Mouse (Mus musculus): Measurements from ENCODE around the gene Pgap1. TPM values are rescaled to one million over a fixed set of nuclear protein-coding genes. Genes with fewer than 3 reads are reported as not detected.

The Pgap1 gene
- polyA plus RNA-seq, 1 experiment from 2014 or later = 7.3 TPM

- H3K27me3 ChIP-seq (ENCODE audit: control insufficient read depth, insufficient read depth, low read length) = no peaks in the 10 kb centered on the region
- H3K4me3 ChIP-seq (ENCODE audit: low read depth, low read length) = no peak overlapping the region
- no peaks in the 10 kb centered on the region for H3K36me3 ChIP-seq (replicated peaks; ENCODE audit: control insufficient read depth, insufficient read depth, low read depth, low read length)
- ATAC-seq (replicated peaks; ENCODE audit: insufficient number of reproducible peaks, low FRiP score, low TSS enrichment, low read depth) (no peak), DNase-seq (ENCODE audit: low spot score) (no peak)
- H3K9me3 ChIP-seq (replicated peaks; ENCODE audit: control insufficient read depth, low read length) = no peaks in the 10 kb centered on the region
- 88% methylated on average over 1 of the region's 1 CpGs for WGBS
- no peak overlapping the region for H3K9ac ChIP-seq (replicated peaks; ENCODE audit: low read length)
- no peaks in the 10 kb centered on the region for H3K4me1 ChIP-seq (ENCODE audit: control insufficient read depth, insufficient read depth, low read length)
- H3K4me2 ChIP-seq (ENCODE audit: low read depth, low read length) = no peak overlapping the region
- H3K27ac ChIP-seq (replicated peaks; ENCODE audit: low read depth, low read length) = no peak overlapping the region
Measured at GRCm38 (mm10) chr1:54496254-54496653, 61.2 kb downstream of the Pgap1 start.

GRCm38 (mm10) chr1:54493496-54493895, 64.0 kb downstream of the Pgap1 start:
- ATAC-seq (replicated peaks; ENCODE audit: insufficient number of reproducible peaks, low FRiP score, low TSS enrichment, low read depth) = no peak
- Histone ChIP-seq H3K36me3 (replicated peaks; ENCODE audit: control insufficient read depth, insufficient read depth, low read depth, low read length) (no peaks in the 10 kb centered on the region), H3K9ac (replicated peaks; ENCODE audit: low read length) (no peak overlapping the region), H3K4me2 (ENCODE audit: low read depth, low read length) (no peak overlapping the region), H3K4me3 (ENCODE audit: low read depth, low read length) (no peak overlapping the region), H3K4me1 (ENCODE audit: control insufficient read depth, insufficient read depth, low read length) (no peaks in the 10 kb centered on the region), H3K27ac (replicated peaks; ENCODE audit: low read depth, low read length) (no peak overlapping the region), H3K9me3 (replicated peaks; ENCODE audit: control insufficient read depth, low read length) (no peaks in the 10 kb centered on the region), H3K27me3 (ENCODE audit: control insufficient read depth, insufficient read depth, low read length) (no peaks in the 10 kb centered on the region)
- no peak for DNase-seq (ENCODE audit: low spot score)
- WGBS = 93% methylated on average over 3 of the region's 3 CpGs

- DNase-seq (ENCODE audit: low spot score) = no peak
- no peak overlapping the region for H3K27ac ChIP-seq (replicated peaks; ENCODE audit: low read depth, low read length)
Measured at GRCm38 (mm10) chr1:54492435-54492841, 65.0 kb downstream of the Pgap1 start.

GRCm38 (mm10) chr1:54484744-54485420, 72.6 kb downstream of the Pgap1 start:
- H3K27ac ChIP-seq (replicated peaks; ENCODE audit: low read depth, low read length) = no peak overlapping the region
- WGBS = 86% methylated on average over 3 of the region's 3 CpGs

More at GRCm38 (mm10) chr1:54492435-54492841, 65.0 kb downstream of the Pgap1 start:
- H3K9ac ChIP-seq (replicated peaks; ENCODE audit: low read length) = no peak overlapping the region
- H3K4me3 ChIP-seq (ENCODE audit: low read depth, low read length) = no peak overlapping the region
- H3K4me2 ChIP-seq (ENCODE audit: low read depth, low read length) = no peak overlapping the region
- H3K36me3 ChIP-seq (replicated peaks; ENCODE audit: control insufficient read depth, insufficient read depth, low read depth, low read length) = no peaks in the 10 kb centered on the region
- no peaks in the 10 kb centered on the region for H3K4me1 ChIP-seq (ENCODE audit: control insufficient read depth, insufficient read depth, low read length)
- no peaks in the 10 kb centered on the region for H3K9me3 ChIP-seq (replicated peaks; ENCODE audit: control insufficient read depth, low read length)
- 83% methylated on average over 2 of the region's 2 CpGs for WGBS
- no peaks in the 10 kb centered on the region for H3K27me3 ChIP-seq (ENCODE audit: control insufficient read depth, insufficient read depth, low read length)
- ATAC-seq (replicated peaks; ENCODE audit: insufficient number of reproducible peaks, low FRiP score, low TSS enrichment, low read depth) = no peak

GRCm38 (mm10) chr1:54480491-54480890, 77.0 kb downstream of the Pgap1 start:
- Histone ChIP-seq H3K36me3 (replicated peaks; ENCODE audit: control insufficient read depth, insufficient read depth, low read depth, low read length) (no peaks in the 10 kb centered on the region), H3K4me3 (ENCODE audit: low read depth, low read length) (no peak overlapping the region), H3K4me2 (ENCODE audit: low read depth, low read length) (no peak overlapping the region), H3K27me3 (ENCODE audit: control insufficient read depth, insufficient read depth, low read length) (no peaks in the 10 kb centered on the region), H3K27ac (replicated peaks; ENCODE audit: low read depth, low read length) (no peak overlapping the region), H3K9me3 (replicated peaks; ENCODE audit: control insufficient read depth, low read length) (no peaks in the 10 kb centered on the region), H3K4me1 (ENCODE audit: control insufficient read depth, insufficient read depth, low read length) (no peaks in the 10 kb centered on the region), H3K9ac (replicated peaks; ENCODE audit: low read length) (no peak overlapping the region)
- no peak for ATAC-seq (replicated peaks; ENCODE audit: insufficient number of reproducible peaks, low FRiP score, low TSS enrichment, low read depth)
- DNase-seq (ENCODE audit: low spot score) = no peak
- 95% methylated on average over 12 of the region's 12 CpGs for WGBS

More at GRCm38 (mm10) chr1:54484744-54485420, 72.6 kb downstream of the Pgap1 start:
- DNase-seq (ENCODE audit: low spot score) (no peak), ATAC-seq (replicated peaks; ENCODE audit: insufficient number of reproducible peaks, low FRiP score, low TSS enrichment, low read depth) (no peak)
- Histone ChIP-seq H3K9ac (replicated peaks; ENCODE audit: low read length) (no peak overlapping the region), H3K4me3 (ENCODE audit: low read depth, low read length) (no peak overlapping the region), H3K27me3 (ENCODE audit: control insufficient read depth, insufficient read depth, low read length) (no peaks in the 10 kb centered on the region), H3K4me1 (ENCODE audit: control insufficient read depth, insufficient read depth, low read length) (no peaks in the 10 kb centered on the region), H3K4me2 (ENCODE audit: low read depth, low read length) (no peak overlapping the region), H3K36me3 (replicated peaks; ENCODE audit: control insufficient read depth, insufficient read depth, low read depth, low read length) (no peaks in the 10 kb centered on the region), H3K9me3 (replicated peaks; ENCODE audit: control insufficient read depth, low read length) (no peaks in the 10 kb centered on the region)

GRCm38 (mm10) chr1:54468662-54469061, 88.8 kb downstream of the Pgap1 start:
- Histone ChIP-seq H3K9me3 (replicated peaks; ENCODE audit: control insufficient read depth, low read length) (no peaks in the 10 kb centered on the region), H3K27me3 (ENCODE audit: control insufficient read depth, insufficient read depth, low read length) (no peaks in the 10 kb centered on the region), H3K4me3 (ENCODE audit: low read depth, low read length) (no peak overlapping the region), H3K4me1 (ENCODE audit: control insufficient read depth, insufficient read depth, low read length) (no peaks in the 10 kb centered on the region), H3K27ac (replicated peaks; ENCODE audit: low read depth, low read length) (no peak overlapping the region), H3K4me2 (ENCODE audit: low read depth, low read length) (no peak overlapping the region), H3K9ac (replicated peaks; ENCODE audit: low read length) (no peak overlapping the region), H3K36me3 (replicated peaks; ENCODE audit: control insufficient read depth, insufficient read depth, low read depth, low read length) (no peaks in the 10 kb centered on the region)
- no peak for ATAC-seq (replicated peaks; ENCODE audit: insufficient number of reproducible peaks, low FRiP score, low TSS enrichment, low read depth)
- DNase-seq (ENCODE audit: low spot score) = no peak

GRCm38 (mm10) chr1:54467366-54467765, 90.1 kb downstream of the Pgap1 start:
- H3K9me3 ChIP-seq (replicated peaks; ENCODE audit: control insufficient read depth, low read length) = no peaks in the 10 kb centered on the region
- H3K9ac ChIP-seq (replicated peaks; ENCODE audit: low read length) = no peak overlapping the region
- DNase-seq (ENCODE audit: low spot score) (no peak), ATAC-seq (replicated peaks; ENCODE audit: insufficient number of reproducible peaks, low FRiP score, low TSS enrichment, low read depth) (no peak)
- WGBS = 96% methylated on average over 1 of the region's 1 CpGs
- no peak overlapping the region for H3K27ac ChIP-seq (replicated peaks; ENCODE audit: low read depth, low read length)
- no peaks in the 10 kb centered on the region for H3K4me1 ChIP-seq (ENCODE audit: control insufficient read depth, insufficient read depth, low read length)
- H3K4me2 ChIP-seq (ENCODE audit: low read depth, low read length) = no peak overlapping the region
- H3K36me3 ChIP-seq (replicated peaks; ENCODE audit: control insufficient read depth, insufficient read depth, low read depth, low read length) = no peaks in the 10 kb centered on the region
- H3K4me3 ChIP-seq (ENCODE audit: low read depth, low read length) = no peak overlapping the region
- no peaks in the 10 kb centered on the region for H3K27me3 ChIP-seq (ENCODE audit: control insufficient read depth, insufficient read depth, low read length)

GRCm38 (mm10) chr1:54452116-54452515, 105.4 kb downstream of the Pgap1 start:
- 85% methylated on average over 2 of the region's 2 CpGs for WGBS
- DNase-seq (ENCODE audit: low spot score) = no peak

More at GRCm38 (mm10) chr1:54452116-54452515, 105.4 kb downstream of the Pgap1 start:
- H3K9ac ChIP-seq (replicated peaks; ENCODE audit: low read length) = no peak overlapping the region
- ATAC-seq (replicated peaks; ENCODE audit: insufficient number of reproducible peaks, low FRiP score, low TSS enrichment, low read depth) = no peak
- H3K4me2 ChIP-seq (ENCODE audit: low read depth, low read length) = no peak overlapping the region
- H3K9me3 ChIP-seq (replicated peaks; ENCODE audit: control insufficient read depth, low read length) = no peaks in the 10 kb centered on the region
- no peaks in the 10 kb centered on the region for H3K36me3 ChIP-seq (replicated peaks; ENCODE audit: control insufficient read depth, insufficient read depth, low read depth, low read length)
- H3K27me3 ChIP-seq (ENCODE audit: control insufficient read depth, insufficient read depth, low read length) = no peaks in the 10 kb centered on the region
- no peak overlapping the region for H3K27ac ChIP-seq (replicated peaks; ENCODE audit: low read depth, low read length)
- no peak overlapping the region for H3K4me3 ChIP-seq (ENCODE audit: low read depth, low read length)
- H3K4me1 ChIP-seq (ENCODE audit: control insufficient read depth, insufficient read depth, low read length) = no peaks in the 10 kb centered on the region

All from embryonic facial prominence, embryonic 11.5 days (tissue).